Mouse (Mus musculus) kidney, postnatal 4 days (tissue): ENCODE measurements at regions not wholly inside any gene's neighbourhood (a gene's known extent, or its start where the extent isn't known, plus 50 kb on each side); places are given as distances from the start of the nearest gene placed in this dataset.
A peak's percentile ranks its signal among the peaks of the same experiment; 100 is the strongest.

Experiments used
- DNase-seq, 2 experiments: peaks; one replicate each; pipeline ENCODE4 v3.0.0; 2021; ENCODE audit warnings: mixed read lengths in 2 of 2

GRCm38 (mm10) chr10:37368997-37369679 lies 230.4 kb upstream of the Marcks start:
- DNase-seq: no peak

GRCm38 (mm10) chr10:37367796-37368195 lies 229.1 kb upstream of the Marcks start:
- DNase-seq: no peak

- no peak for DNase-seq
Observed at GRCm38 (mm10) chr10:37364506-37364905, 225.8 kb upstream of the Marcks start.

- no peak for DNase-seq
Observed at GRCm38 (mm10) chr10:37360985-37361384, 222.3 kb upstream of the Marcks start.

- no peak for DNase-seq
Observed at GRCm38 (mm10) chr10:37358900-37359299, 220.2 kb upstream of the Marcks start.

GRCm38 (mm10) chr10:37358334-37358733 lies 219.6 kb upstream of the Marcks start:
- peak in 1 of 2 experiments; percentile 15 for DNase-seq

GRCm38 (mm10) chr10:37357304-37358060 lies 218.8 kb upstream of the Marcks start:
- DNase-seq: peak in 1 of 2 experiments; percentile 19

- DNase-seq: no peak
Observed at GRCm38 (mm10) chr10:37349261-37349660, 210.5 kb upstream of the Marcks start.

GRCm38 (mm10) chr10:37348416-37348815 lies 209.7 kb upstream of the Marcks start:
- DNase-seq: no peak

GRCm38 (mm10) chr10:37347661-37348060 lies 208.9 kb upstream of the Marcks start:
- no peak for DNase-seq

GRCm38 (mm10) chr10:37342675-37343074 lies 204.0 kb upstream of the Marcks start:
- peak; percentile 14 to 27 for DNase-seq

- no peak for DNase-seq
Observed at GRCm38 (mm10) chr10:37339658-37340057, 200.9 kb upstream of the Marcks start.

GRCm38 (mm10) chr10:37338073-37338912 lies 199.6 kb upstream of the Marcks start:
- no peak for DNase-seq

GRCm38 (mm10) chr10:37337172-37337620 lies 198.5 kb upstream of the Marcks start:
- peak; percentile 9 to 45 for DNase-seq

- DNase-seq: no peak
Observed at GRCm38 (mm10) chr10:37335148-37335547, 196.4 kb upstream of the Marcks start.

GRCm38 (mm10) chr10:37326168-37326534 lies 187.4 kb upstream of the Marcks start:
- no peak for DNase-seq

GRCm38 (mm10) chr10:37325514-37326167 lies 186.9 kb upstream of the Marcks start:
- DNase-seq: no peak

- DNase-seq: no peak
Observed at GRCm38 (mm10) chr10:37323689-37324088, 185.0 kb upstream of the Marcks start.

- no peak for DNase-seq
Observed at GRCm38 (mm10) chr10:37322809-37323208, 184.1 kb upstream of the Marcks start.

GRCm38 (mm10) chr10:37322310-37322709 lies 183.6 kb upstream of the Marcks start:
- DNase-seq: no peak

- no peak for DNase-seq
Observed at GRCm38 (mm10) chr10:37321171-37321570, 182.5 kb upstream of the Marcks start.

- no peak for DNase-seq
Observed at GRCm38 (mm10) chr10:37319746-37320430, 181.2 kb upstream of the Marcks start.
